Mouse (Mus musculus) C2C12 (cell line): ENCODE results near the gene Zfp467. TPM values are rescaled to one million over a fixed set of nuclear protein-coding genes. Genes with fewer than 3 reads are reported as not detected.

Source experiments
- H3K27me3 ChIP-seq: one replicate; pipeline ENCODE4 v1.6.1; 2011; ENCODE audit not compliant: control insufficient read depth, insufficient read depth, insufficient read length
- H3K36me3 ChIP-seq: one replicate; pipeline ENCODE4 v1.6.1; 2011; ENCODE audit not compliant: control insufficient read depth, insufficient read depth
- H3K4me3 ChIP-seq: one replicate; pipeline ENCODE4 v1.5.1; 2011; ENCODE audit warnings: mild to moderate bottlenecking, control low read depth; ENCODE audit not compliant: poor library complexity, insufficient read depth, severe bottlenecking
- H3K79me2 ChIP-seq: one replicate; pipeline ENCODE4 v1.6.1; 2011; ENCODE audit not compliant: control insufficient read depth, insufficient read depth
- H3K79me3 ChIP-seq: one replicate; pipeline ENCODE4 v1.6.1; 2011; ENCODE audit warnings: low read depth, control low read depth
- H3ac ChIP-seq: one replicate; pipeline ENCODE3; 2011; ENCODE audit warnings: low read depth; ENCODE audit not compliant: control insufficient read depth, insufficient read length
- CEBPB ChIP-seq: IDR thresholded peaks from one replicate; pipeline ENCODE4 v1.6.1; 2011; ENCODE audit warnings: low read depth, mild to moderate bottlenecking, control low read depth, moderate library complexity
- CTCF ChIP-seq: IDR thresholded peaks from one replicate; pipeline ENCODE4 v1.5.1; 2011; ENCODE audit not compliant: control insufficient read depth, insufficient read depth, insufficient read length
- FOSL1 ChIP-seq: IDR thresholded peaks from one replicate; pipeline ENCODE4 v1.8.0; 2011; ENCODE audit warnings: mild to moderate bottlenecking, low read length; ENCODE audit not compliant: poor library complexity, insufficient read depth, severe bottlenecking
- MAX ChIP-seq: IDR thresholded peaks from one replicate; pipeline ENCODE4 v1.6.1; 2011; ENCODE audit warnings: mild to moderate bottlenecking, control low read depth
- MYOD1 ChIP-seq: IDR thresholded peaks from one replicate; pipeline ENCODE4 v1.6.1; 2011; ENCODE audit warnings: low read depth; ENCODE audit not compliant: control insufficient read depth, insufficient read length
- MYOG ChIP-seq: IDR thresholded peaks from one replicate; pipeline ENCODE4 v1.6.1; 2011; ENCODE audit not compliant: control insufficient read depth, insufficient read length; ENCODE audit errors: extremely low read depth
- USF1 ChIP-seq: IDR thresholded peaks from one replicate; pipeline ENCODE4 v1.6.1; 2011; ENCODE audit warnings: low read depth, mild to moderate bottlenecking, control low read depth, moderate library complexity
- microRNA-seq: library from miRNA; unstranded; fragments of <30 nt; microRNA quantifications from one replicate; pipeline ENCODE4, GENCODE M21; 2019; ENCODE audit warnings: borderline microRNAs expressed
- polyA plus RNA-seq: library from polyadenylated mRNA; unstranded; fragments of >200 nt; fragmentation: generic; extraction: Trizol; gene quantifications from one replicate; pipeline ENCODE4 v1.2.1, GENCODE M21; 2012; ENCODE audit warnings: missing spikeins

Zfp467 gene
- polyA plus RNA-seq, 1 experiment, result 0.75 TPM

GRCm38 (mm10) chr6:48397336-48397735, 48.3 kb downstream of the Zfp467 start:
- H3ac ChIP-seq, result no peak overlapping the region
- TF ChIP-seq CTCF, result no peak

DNA sequence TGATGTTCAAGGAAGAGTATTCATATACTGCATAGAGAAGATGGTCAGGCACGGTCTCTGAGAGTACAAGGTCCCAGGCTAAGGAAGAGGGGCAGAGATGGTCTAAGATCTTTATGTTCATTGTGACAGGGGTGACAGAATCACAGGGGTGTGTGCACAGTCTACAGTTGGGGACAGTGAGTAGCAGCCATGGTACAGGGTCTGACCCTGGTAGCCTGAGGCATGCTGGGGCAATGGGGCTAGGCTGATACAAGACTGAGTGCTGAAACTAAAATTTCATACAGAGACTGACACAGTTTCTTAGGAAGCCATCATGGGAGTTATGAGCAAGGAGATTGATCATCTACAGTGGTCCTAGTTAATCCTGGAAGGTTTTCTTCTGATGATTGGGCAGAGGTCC, 48.9 kb downstream of the Zfp467 start:
- H3K79me3 ChIP-seq, result no peaks in the 10 kb centered on the region
- TF ChIP-seq FOSL1 (no peak), MYOD1 (no peak), MAX (no peak), USF1 (no peak), MYOG (no peak), CEBPB (no peak), CTCF (no peak)
- no peaks in the 10 kb centered on the region for H3K27me3 ChIP-seq
- no peaks in the 10 kb centered on the region for H3K79me2 ChIP-seq
- no peak overlapping the region for H3ac ChIP-seq
- H3K36me3 ChIP-seq, result no peaks in the 10 kb centered on the region
- no peak overlapping the region for H3K4me3 ChIP-seq

More at GRCm38 (mm10) chr6:48397336-48397735, 48.3 kb downstream of the Zfp467 start:
- Histone ChIP-seq H3K79me3 (no peaks in the 10 kb centered on the region), H3K4me3 (no peak overlapping the region), H3K36me3 (no peaks in the 10 kb centered on the region), H3K79me2 (no peaks in the 10 kb centered on the region), H3K27me3 (no peaks in the 10 kb centered on the region)

GRCm38 (mm10) chr6:48396008-48396595, 49.5 kb downstream of the Zfp467 start:
- Histone ChIP-seq H3ac (peak overlapping the region; percentile 44), H3K79me3 (no peaks in the 10 kb centered on the region), H3K79me2 (no peaks in the 10 kb centered on the region), H3K36me3 (no peaks in the 10 kb centered on the region), H3K27me3 (no peaks in the 10 kb centered on the region), H3K4me3 (peak overlapping the region; percentile 21)
- TF ChIP-seq CTCF (no peak), FOSL1 (no peak), MAX (no peak), CEBPB (no peak), MYOD1 (no peak), MYOG (no peak), USF1 (no peak)

GRCm38 (mm10) chr6:48395105-48396007, 50.3 kb downstream of the Zfp467 start, which contains the start of gene Krba1:
Gene Krba1, plus strand, starts transcription at chr6:48395586.
- Histone ChIP-seq H3K79me2 (no peaks in the 10 kb centered on the region), H3ac (peak within 1 kb of the TSS; percentile 44), H3K4me3 (peak within 1 kb of the TSS; percentile 21), H3K79me3 (no peaks in the 10 kb centered on the region), H3K27me3 (no peaks in the 10 kb centered on the region), H3K36me3 (no peaks in the 10 kb centered on the region)
- TF ChIP-seq MYOD1, result no peak
- no peak for TF ChIP-seq MAX
- no peak for TF ChIP-seq FOSL1
- no peak for TF ChIP-seq CTCF
- no peak for TF ChIP-seq MYOG
- no peak for TF ChIP-seq CEBPB
- no peak for TF ChIP-seq USF1

GRCm38 (mm10) chr6:48393811-48394210, 51.8 kb downstream of the Zfp467 start:
- Histone ChIP-seq H3ac (no peak overlapping the region), H3K79me3 (no peaks in the 10 kb centered on the region), H3K36me3 (no peaks in the 10 kb centered on the region), H3K4me3 (no peak overlapping the region), H3K79me2 (no peaks in the 10 kb centered on the region), H3K27me3 (no peaks in the 10 kb centered on the region)
- TF ChIP-seq MAX, result no peak
- TF ChIP-seq MYOD1, result no peak

- no peaks in the 10 kb centered on the region for H3K79me2 ChIP-seq
- H3K4me3 ChIP-seq, result no peak overlapping the region
- no peak overlapping the region for H3ac ChIP-seq
- TF ChIP-seq CTCF (no peak), USF1 (no peak), FOSL1 (no peak), CEBPB (no peak), MYOG (no peak), MYOD1 (no peak), MAX (no peak)
- no peaks in the 10 kb centered on the region for H3K79me3 ChIP-seq
- H3K36me3 ChIP-seq, result no peaks in the 10 kb centered on the region
- H3K27me3 ChIP-seq, result no peaks in the 10 kb centered on the region
Measured at GRCm38 (mm10) chr6:48388221-48388620, 57.4 kb downstream of the Zfp467 start.

Small RNA genes within 50 kb of the gene (microRNA-seq; reads per million reads assigned to microRNA genes)
- not detected for gene Gm24325

Other genes starting within 250 kb of the Zfp467 start
- 2.7 TPM for gene Krba1, start 50.2 kb downstream of the Zfp467 start, polyA plus RNA-seq
- 0.13 TPM for gene Sspo, start 2.4 kb upstream of the Zfp467 start, polyA plus RNA-seq
- 3.3 TPM for gene Atp6v0e2, start 91.8 kb upstream of the Zfp467 start, polyA plus RNA-seq
- gene Lrrc61, start 109.0 kb upstream of the Zfp467 start, polyA plus RNA-seq, result 6.2 TPM
- gene Rarres2, start 127.0 kb upstream of the Zfp467 start, polyA plus RNA-seq, result 0.08 TPM
- not detected for gene Gm45021, start 143.8 kb upstream of the Zfp467 start, polyA plus RNA-seq
- 9.1 TPM for gene Repin1, start 148.1 kb upstream of the Zfp467 start, polyA plus RNA-seq
- gene Gm44965, start 148.1 kb upstream of the Zfp467 start, polyA plus RNA-seq, result 0.69 TPM
- 1.8 TPM for gene Zfp775, start 156.2 kb upstream of the Zfp467 start, polyA plus RNA-seq
- gene AI854703, start 180.9 kb upstream of the Zfp467 start, polyA plus RNA-seq, result 0.01 TPM
- not detected for gene Gimap8, start 201.4 kb upstream of the Zfp467 start, polyA plus RNA-seq
- 0.92 TPM for gene Gimap9, start 230.3 kb upstream of the Zfp467 start, polyA plus RNA-seq
- 0.04 TPM for gene Gimap4, start 238.7 kb upstream of the Zfp467 start, polyA plus RNA-seq